Mouse (Mus musculus) urinary bladder, postnatal 10 days (tissue): ENCODE measurements around the gene Ccsap.

Experiments
- DNase-seq: peaks from one replicate; pipeline ENCODE4 v3.0.0; 2022; ENCODE audit warnings: low spot score

Gene Ccsap

GRCm38 (mm10) chr8:123859648-123860259, at the start of gene Ccsap:
TSS of gene Ccsap (minus strand) at chr8:123860209.
- no peak for DNase-seq

DNA sequence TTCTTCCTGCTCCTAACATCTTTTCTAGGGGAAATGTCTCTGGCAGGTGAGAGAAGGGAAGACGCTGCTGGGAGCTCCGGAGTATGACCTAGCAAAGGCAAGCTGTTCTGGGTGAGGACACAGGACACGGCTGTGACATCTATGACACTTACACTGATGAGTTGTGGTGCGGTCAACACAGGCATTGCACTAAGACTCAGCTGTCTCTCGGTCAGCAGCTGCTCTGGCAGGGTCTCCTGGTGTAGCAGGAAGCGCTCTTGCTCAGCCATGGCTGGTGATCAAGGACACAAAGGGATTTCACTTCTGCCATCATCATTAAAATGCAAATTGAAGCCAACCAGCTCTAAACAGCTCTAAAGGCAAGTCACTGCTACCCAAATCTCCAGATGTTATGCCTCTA, 47.6 kb upstream of the Ccsap start:
- DNase-seq: no peak

- no peak for DNase-seq
These were observed 42.6 kb upstream of the Ccsap start for GRCm38 (mm10) chr8:123902653-123903052.

DNA sequence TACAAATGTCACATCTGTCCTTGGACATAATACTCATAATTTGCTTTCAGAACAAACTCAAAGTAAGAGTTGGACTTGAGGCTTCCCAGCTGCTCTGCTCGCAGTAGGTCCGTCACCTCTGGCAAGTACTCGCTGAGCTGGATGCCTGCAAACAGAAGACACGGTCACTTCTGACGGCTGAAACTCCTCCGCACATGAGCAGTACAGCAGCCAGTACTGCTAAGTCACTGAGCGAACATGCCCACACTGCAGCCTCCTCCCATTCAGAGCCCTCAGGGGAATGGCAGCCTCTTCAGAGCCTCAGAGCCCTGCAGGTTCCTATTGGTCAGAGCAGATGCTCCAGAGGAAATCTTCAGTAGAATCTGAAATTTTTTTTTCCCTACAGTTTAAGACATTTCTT, 39.4 kb upstream of the Ccsap start:
- no peak for DNase-seq

DNA sequence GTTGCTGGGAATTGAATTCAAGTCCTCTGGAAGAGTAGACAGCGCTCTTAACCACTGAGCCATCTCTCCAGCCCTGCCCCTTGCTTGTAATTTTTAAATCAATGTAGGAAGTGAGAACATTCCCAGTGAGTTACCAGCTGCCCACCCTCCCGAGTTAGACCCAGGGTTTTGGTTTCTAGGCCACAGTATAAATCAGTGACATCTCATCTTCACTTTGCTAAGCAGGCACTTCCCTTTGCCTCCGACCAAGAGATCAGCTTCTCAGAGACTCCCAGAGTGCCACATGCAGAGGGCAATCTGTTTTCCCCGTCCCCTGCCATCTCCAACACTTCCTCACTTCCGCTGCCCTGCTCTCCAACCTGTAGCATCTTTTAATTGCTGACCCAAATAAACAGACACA, 38.6 kb upstream of the Ccsap start:
- no peak for DNase-seq

DNA sequence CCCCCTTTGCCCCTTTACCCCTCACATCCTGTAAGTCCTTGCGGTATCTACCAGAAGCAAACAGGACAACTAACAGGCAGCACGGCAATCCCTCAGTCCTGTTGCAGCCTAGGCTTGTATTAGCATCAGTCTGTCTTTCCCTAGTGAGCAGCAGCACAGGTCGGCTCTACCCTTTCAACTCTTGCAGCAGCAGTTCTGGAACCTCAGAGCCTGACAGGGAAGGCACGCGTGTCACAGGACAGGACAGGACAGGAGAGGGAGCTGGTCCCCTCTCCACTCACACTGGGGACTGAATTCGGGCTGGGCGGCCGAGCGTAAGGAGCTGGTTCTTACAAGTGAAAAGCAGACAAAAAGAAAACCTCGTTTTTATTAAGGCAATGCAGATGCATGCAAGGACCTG, 36.8 kb upstream of the Ccsap start:
- no peak for DNase-seq

- DNase-seq: no peak
These were observed 36.4 kb upstream of the Ccsap start for GRCm38 (mm10) chr8:123896366-123896761.

DNA sequence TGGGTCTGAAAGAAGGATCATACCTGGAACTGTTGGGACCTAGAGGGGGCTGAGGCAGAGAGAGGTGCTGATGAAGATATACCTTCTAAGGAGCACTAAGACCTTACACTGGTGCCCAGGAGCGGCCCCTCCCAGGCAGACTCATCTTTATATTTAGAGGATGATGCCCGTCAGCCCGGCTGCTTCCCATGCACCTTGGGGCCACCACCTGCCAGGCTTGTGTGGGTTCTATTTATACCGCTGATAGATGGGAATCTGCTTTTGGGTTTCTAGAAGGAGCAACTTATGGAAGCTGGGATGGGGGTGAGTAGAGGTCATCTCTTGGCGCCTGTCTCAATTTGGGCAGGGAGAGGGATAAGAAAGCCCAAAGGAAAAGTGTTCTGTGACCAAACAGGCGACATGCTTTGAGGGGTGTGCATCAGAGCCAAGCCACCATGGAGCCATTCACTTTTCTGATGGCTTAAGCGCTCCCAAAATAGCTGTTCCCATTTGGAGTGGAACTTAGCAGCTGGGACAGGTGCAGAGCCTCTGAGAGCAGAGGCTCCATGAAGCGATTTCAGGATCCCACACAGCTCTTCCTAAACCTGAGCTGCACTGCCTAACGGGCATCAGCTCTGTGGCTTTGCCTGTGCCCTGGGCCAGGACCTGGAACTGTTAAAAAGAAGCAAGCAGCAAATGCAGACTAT, 35.8 kb upstream of the Ccsap start:
- no peak for DNase-seq

GRCm38 (mm10) chr8:123895230-123895629, 35.2 kb upstream of the Ccsap start:
- DNase-seq: no peak

DNA sequence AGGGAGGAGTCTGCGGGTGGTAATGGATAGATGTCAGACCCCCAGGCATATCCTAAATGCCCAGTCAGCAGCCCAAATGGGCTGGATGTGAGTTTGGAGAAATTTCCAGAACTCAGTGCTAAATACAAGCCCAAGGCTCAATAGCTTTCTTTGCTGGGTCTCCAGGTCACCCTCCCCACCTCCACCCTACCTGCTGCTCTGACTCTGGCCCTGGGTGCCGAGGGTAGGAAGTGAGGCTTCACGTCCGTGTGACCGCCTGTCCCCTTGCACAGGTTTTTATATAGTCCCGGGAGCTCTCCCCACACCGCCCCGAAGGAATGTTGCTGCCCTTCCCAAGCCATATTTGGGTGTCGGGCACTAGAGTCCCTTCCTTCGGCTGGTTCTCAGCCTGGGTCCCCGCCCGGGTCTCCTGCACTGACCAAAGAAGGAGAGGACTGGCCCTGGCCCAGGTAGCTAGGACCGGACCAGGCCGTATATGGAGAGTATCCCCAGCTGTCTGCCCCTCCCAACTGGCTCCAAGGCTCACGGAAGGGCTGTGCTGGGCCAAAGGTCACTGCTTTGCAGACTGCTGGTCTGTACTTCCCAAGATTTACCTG, 34.6 kb upstream of the Ccsap start, which contains the start of gene Acta1:
Gene Acta1, minus strand, starts transcription at position 250 of the 596 bp plus-strand sequence.
- DNase-seq: no peak

DNA sequence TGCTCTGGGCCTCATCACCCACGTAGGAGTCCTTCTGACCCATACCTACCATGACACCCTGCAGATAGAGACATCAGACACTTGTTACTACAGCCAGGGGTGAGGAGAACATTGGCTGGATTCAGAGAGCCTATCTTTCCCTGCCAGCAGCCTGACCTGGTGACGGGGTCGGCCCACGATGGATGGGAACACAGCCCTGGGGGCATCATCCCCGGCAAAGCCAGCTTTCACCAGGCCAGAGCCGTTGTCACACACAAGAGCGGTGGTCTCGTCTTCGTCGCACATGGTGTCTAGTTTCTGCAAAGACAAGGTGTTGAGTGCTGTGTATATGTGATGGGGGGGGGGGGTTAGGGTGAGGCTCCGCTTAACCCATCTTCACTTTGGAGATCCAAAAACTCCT, 33.4 kb upstream of the Ccsap start:
- DNase-seq: no peak

DNA sequence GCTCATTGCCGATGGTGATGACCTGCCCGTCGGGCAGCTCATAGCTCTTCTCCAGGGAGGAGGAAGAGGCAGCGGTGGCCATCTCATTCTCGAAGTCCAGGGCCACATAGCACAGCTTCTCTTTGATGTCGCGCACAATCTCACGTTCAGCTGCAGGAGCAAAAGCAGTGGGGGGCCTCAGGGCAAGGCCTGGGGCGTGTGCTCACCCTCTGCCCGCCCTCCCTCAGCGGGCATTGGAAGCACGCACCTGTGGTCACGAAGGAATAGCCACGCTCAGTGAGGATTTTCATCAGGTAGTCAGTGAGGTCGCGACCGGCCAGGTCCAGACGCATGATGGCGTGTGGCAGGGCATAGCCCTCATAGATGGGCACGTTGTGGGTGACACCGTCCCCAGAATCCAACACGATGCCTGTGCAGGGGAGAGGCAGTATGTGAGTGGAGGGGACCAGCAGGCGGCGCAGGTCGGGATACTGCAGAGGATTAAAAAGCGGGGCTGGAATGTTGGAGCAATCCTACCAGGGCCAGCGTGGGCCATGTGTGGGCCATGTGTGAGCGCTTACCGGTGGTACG, 32.7 kb upstream of the Ccsap start:
- no peak for DNase-seq

DNA sequence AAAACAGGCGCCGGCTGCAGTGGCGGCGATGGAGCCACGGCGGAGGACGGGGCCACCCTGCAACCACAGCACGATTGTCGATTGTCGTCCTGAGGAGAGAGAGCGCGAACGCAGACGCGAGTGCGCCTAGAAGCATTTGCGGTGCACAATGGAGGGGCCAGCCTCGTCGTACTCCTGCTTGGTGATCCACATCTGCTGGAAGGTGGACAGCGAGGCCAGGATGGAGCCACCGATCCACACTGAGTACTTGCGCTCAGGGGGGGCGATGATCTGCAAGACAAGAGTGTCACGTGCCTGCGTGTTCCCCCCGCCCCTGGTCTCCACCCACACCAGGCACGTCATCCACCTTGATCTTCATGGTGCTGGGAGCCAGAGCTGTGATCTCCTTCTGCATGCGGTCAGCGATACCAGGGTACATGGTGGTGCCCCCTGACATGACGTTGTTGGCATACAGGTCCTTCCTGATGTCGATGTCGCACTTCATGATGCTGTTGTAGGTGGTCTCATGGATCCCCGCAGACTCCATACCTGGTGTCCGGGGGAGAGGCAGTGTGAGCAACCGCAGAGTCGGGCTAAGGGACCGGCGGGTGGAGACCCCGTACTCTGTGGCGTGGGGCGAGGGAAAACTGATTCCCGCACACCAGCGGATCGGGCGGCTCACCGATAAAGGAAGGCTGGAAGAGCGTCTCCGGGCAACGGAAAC, 32.0 kb upstream of the Ccsap start:
- no peak for DNase-seq

- DNase-seq: no peak
These were observed 31.3 kb upstream of the Ccsap start for GRCm38 (mm10) chr8:123891271-123891670.

GRCm38 (mm10) chr8:123889797-123890196, 29.8 kb upstream of the Ccsap start:
- no peak for DNase-seq

GRCm38 (mm10) chr8:123887956-123888355, 27.9 kb upstream of the Ccsap start:
- no peak for DNase-seq

DNA sequence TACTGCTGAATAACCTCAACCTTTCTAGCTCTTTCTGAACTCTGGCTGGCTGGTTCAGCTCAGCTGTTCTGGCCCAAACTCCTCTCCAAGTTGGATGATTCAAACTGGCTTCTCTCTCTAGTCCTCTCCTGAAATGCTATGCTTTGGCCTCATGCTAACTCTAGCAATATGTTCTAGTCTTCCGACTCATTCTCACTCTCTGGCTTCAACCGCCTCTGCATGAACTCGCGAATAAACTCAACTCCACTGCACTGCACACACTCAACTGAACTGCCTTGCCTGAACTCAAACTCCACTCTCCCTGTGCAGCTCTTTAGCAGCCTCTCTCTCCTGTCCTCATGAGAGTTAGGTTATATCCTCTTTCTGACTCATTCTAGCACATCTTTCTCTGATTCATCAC, 27.2 kb upstream of the Ccsap start:
- no peak for DNase-seq

GRCm38 (mm10) chr8:123884721-123885565, 24.9 kb upstream of the Ccsap start:
- DNase-seq: no peak

DNA sequence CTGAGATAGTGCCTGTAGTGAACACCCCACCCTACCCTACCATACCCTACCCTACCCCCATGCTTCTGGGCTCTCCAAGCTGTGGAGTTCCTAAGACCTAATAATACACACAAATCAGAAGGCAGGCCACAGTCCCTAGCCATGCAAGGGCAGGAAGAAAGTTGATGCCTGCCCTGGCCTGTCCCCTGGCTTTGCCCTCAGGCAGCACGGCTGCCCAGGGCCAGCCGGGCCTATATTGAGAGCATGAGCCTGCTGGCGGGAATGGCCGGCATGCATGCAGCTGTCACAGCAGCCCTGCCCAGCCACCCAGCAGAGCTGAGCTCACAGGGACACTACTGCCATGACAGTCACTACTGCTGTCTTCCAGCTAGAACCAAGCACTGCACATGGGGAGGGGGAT, 23.1 kb upstream of the Ccsap start:
- DNase-seq: no peak

- DNase-seq: no peak
These were observed 22.4 kb upstream of the Ccsap start for GRCm38 (mm10) chr8:123882412-123882811.

DNA sequence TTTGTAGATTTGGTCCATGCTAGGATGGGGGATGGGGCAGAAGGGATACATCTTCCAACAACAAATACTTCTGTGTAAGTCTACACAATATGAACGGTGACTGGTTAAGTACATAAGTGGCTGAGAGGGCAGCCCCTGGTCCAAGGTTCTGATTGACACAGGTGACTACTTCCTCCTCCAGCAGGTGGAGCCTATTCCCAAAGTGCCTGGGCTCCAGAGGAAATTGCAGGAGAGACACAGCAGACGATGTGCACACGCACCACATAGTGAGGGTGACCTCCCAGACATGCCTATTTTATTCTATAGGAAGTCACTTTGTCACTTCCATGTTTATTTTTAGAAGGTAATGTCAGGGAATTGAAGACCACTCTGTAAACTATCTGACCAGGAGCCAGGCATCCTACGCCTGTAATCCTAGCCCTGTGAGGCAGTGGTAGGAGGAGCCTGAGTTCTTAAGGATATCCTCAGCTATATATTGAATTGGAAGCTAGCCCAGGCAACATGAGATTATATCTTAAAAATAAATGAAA, 20.9 kb upstream of the Ccsap start:
- no peak for DNase-seq
